Mouse (Mus musculus): ENCODE results near the gene Pawr. TPM values are rescaled to one million over a fixed set of nuclear protein-coding genes. Genes with fewer than 3 reads are reported as not detected.

The Pawr gene
- polyA plus RNA-seq, 1 experiment from 2014 or later = 12.8 TPM

DNA sequence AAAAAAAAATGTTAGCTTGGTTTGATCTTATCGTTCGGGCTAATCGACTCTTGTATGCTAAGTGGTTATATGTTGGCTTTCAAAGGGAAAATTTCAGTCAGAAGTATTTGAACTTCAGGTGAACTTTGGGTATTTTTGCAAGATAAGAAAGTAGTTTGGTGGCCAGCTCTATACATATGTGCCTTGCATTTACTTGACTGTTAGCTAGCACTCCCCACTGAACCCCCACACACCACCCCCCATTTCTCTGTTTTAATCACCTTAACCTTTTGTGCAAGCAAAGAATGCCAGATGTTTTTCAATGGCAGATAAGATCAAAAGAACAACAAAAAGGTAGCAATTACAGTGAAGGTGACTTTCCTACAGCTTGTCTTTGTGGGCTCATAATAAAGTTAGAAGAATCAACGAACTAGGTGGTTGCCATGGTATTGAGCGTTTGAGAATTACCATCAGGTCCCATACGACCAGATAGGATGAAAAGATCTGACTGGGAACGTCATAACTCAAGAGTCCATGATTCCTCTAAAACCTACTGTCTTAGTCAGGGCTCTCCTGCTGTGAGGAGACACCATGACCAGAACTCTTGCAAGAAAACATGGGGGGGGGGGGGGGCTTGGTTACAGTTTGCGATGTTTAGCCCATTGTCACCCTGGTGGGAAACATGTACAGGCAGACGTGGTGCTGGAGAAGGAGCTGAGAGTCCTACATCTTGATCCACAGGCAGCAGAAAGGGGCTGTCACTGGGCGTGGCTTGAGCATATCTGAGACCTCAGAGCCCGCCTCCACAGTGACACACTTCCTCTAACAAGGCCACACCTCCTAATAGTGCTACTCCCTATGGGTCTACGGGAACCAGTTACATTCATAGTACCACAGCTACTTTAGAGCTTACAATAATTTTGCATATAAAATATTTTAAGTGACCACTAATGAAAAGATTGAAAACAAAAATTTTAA is 75.2 kb downstream of the Pawr start:
- Histone ChIP-seq H3K9me3 (ENCODE audit: control insufficient read depth, low read length) (no peaks in the 10 kb centered on the region), H3K4me3 (ENCODE audit: low read depth, low read length) (no peak overlapping the region), H3K9ac (ENCODE audit: low read depth, low read length) (no peak overlapping the region), H3K4me1 (replicated peaks; ENCODE audit: control insufficient read depth, insufficient read depth, low read length) (no peaks in the 10 kb centered on the region), H3K4me2 (no peak overlapping the region), H3K36me3 (ENCODE audit: control insufficient read depth, insufficient read depth, low read length) (peaks cover 2% of the 10 kb centered on the region; the same call in 1 of the 2 replicates), H3K27ac (ENCODE audit: low read depth, low read length) (no peak overlapping the region), H3K27me3 (replicated peaks; ENCODE audit: control insufficient read depth, insufficient read depth, low read length) (no peaks in the 10 kb centered on the region)
- 75% methylated on average over 12 of the region's 12 CpGs for WGBS
- peak; percentile 67 for ATAC-seq (replicated peaks; ENCODE audit: low FRiP score)
- no peak for DNase-seq (ENCODE audit: low spot score)

DNA sequence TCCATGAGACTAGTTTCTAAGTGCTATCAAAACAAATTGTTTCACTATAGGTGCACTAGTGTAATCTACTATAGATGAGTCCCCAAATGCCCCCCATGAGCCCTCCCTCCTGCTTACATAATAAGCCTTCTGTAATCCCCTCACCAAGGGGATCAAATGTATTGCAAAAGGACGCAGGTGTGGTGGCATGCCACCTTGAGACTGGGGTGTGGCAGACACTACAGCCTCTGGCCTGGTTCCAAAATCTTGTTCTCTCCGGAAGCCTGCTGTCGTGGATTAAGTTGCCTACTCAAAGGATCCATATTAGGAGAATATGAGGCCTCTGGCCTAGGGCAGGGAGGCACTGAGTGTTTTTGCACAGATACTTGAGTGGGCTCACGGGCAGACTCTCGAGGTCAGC is 76.1 kb downstream of the Pawr start:
- Histone ChIP-seq H3K4me1 (replicated peaks; ENCODE audit: control insufficient read depth, insufficient read depth, low read length) (no peaks in the 10 kb centered on the region), H3K27ac (ENCODE audit: low read depth, low read length) (peak overlapping the region; percentile 45), H3K27me3 (replicated peaks; ENCODE audit: control insufficient read depth, insufficient read depth, low read length) (no peaks in the 10 kb centered on the region), H3K36me3 (ENCODE audit: control insufficient read depth, insufficient read depth, low read length) (peaks cover 2% of the 10 kb centered on the region; the same call in 1 of the 2 replicates), H3K4me2 (no peak overlapping the region), H3K9ac (ENCODE audit: low read depth, low read length) (no peak overlapping the region), H3K4me3 (ENCODE audit: low read depth, low read length) (no peak overlapping the region), H3K9me3 (ENCODE audit: control insufficient read depth, low read length) (no peaks in the 10 kb centered on the region)
- 69% methylated on average over 5 of the region's 5 CpGs for WGBS
- ATAC-seq (replicated peaks; ENCODE audit: low FRiP score) = no peak
- no peak for DNase-seq (ENCODE audit: low spot score)

DNA sequence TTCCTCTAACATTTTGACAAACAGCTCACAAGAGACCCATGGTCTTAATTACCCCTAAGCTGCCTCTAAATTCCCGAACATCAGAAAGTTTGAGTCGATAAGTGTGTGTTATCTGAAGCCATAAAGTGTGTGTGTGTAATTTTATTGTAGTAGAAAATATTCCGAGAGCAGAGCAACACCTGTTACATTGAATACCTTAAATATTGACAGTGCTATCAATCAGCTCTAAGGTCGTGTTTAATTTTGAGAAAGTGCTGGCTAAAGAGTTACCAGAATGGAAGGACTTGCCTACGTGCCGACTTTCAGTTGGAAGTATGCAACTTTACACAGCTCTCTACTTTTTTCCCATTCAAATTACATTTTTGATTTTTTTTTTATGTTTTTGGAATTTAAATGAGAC is 76.5 kb downstream of the Pawr start:
- DNase-seq (ENCODE audit: low spot score) (no peak), ATAC-seq (replicated peaks; ENCODE audit: low FRiP score) (no peak)
- Histone ChIP-seq H3K4me2 (no peak overlapping the region), H3K27me3 (replicated peaks; ENCODE audit: control insufficient read depth, insufficient read depth, low read length) (no peaks in the 10 kb centered on the region), H3K9ac (ENCODE audit: low read depth, low read length) (no peak overlapping the region), H3K4me1 (replicated peaks; ENCODE audit: control insufficient read depth, insufficient read depth, low read length) (no peaks in the 10 kb centered on the region), H3K27ac (ENCODE audit: low read depth, low read length) (peak overlapping the region; percentile 45; the same call in 1 of the 2 replicates), H3K9me3 (ENCODE audit: control insufficient read depth, low read length) (no peaks in the 10 kb centered on the region), H3K4me3 (ENCODE audit: low read depth, low read length) (no peak overlapping the region), H3K36me3 (ENCODE audit: control insufficient read depth, insufficient read depth, low read length) (peaks cover 2% of the 10 kb centered on the region; the same call in 1 of the 2 replicates)
- WGBS = 75% methylated on average over 6 of the region's 6 CpGs

DNA sequence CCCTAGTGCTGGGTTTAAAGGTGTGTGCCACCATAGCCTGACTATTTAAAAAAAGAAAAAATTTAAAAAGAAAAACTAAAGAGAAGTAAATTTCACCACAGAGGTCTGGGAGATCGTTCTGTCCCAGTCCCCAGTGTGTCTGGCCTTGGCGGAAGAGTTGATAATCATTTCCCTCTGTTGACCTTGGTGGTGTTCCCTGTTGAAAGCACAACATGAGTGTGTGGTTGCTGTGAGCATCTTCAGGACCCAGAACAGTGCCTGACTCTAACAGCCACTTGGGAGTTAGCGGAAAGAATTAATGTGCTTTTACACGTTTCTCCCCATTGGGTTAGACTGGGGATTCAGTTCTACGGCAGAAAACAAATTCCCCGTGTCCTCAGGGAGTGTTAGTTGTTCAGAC is 77.1 kb downstream of the Pawr start:
- Histone ChIP-seq H3K9me3 (ENCODE audit: control insufficient read depth, low read length) (no peaks in the 10 kb centered on the region), H3K4me1 (replicated peaks; ENCODE audit: control insufficient read depth, insufficient read depth, low read length) (no peaks in the 10 kb centered on the region), H3K27me3 (replicated peaks; ENCODE audit: control insufficient read depth, insufficient read depth, low read length) (no peaks in the 10 kb centered on the region), H3K4me3 (ENCODE audit: low read depth, low read length) (no peak overlapping the region), H3K9ac (ENCODE audit: low read depth, low read length) (no peak overlapping the region), H3K36me3 (ENCODE audit: control insufficient read depth, insufficient read depth, low read length) (peaks cover 2% of the 10 kb centered on the region; the same call in 1 of the 2 replicates), H3K4me2 (no peak overlapping the region), H3K27ac (ENCODE audit: low read depth, low read length) (no peak overlapping the region; the same call in 1 of the 2 replicates)
- WGBS = 80% methylated on average over 6 of the region's 6 CpGs
- DNase-seq (ENCODE audit: low spot score) = no peak
- ATAC-seq (replicated peaks; ENCODE audit: low FRiP score) = no peak

DNA sequence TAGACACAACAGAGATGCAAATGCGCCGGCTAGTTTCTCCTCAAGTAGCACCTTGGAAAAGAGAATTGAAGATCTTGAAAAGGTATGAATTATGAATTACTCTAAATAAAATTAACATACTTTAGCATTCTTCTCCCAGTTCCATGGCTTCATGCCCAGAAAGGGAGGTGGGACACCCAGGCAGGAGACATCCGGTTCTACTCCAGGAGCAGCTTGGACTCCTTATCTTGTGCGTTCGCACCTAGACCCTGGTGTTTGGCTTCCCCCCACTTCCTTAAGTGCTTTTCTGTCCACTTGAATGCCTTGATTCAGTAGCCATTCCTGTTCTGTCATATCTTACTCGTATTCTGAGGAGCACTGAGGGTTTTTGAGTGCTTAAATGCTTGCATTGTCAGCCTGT is 77.6 kb downstream of the Pawr start:
- H3K4me1 ChIP-seq (replicated peaks; ENCODE audit: control insufficient read depth, insufficient read depth, low read length) = no peaks in the 10 kb centered on the region
- no peak overlapping the region for H3K9ac ChIP-seq (ENCODE audit: low read depth, low read length)
- DNase-seq (ENCODE audit: low spot score) (no peak), ATAC-seq (replicated peaks; ENCODE audit: low FRiP score) (no peak)
- H3K27ac ChIP-seq (ENCODE audit: low read depth, low read length) = no peak overlapping the region
- H3K4me2 ChIP-seq = no peak overlapping the region
- 83% methylated on average over 6 of the region's 6 CpGs for WGBS
- H3K9me3 ChIP-seq (ENCODE audit: control insufficient read depth, low read length) = no peaks in the 10 kb centered on the region
- no peak overlapping the region for H3K4me3 ChIP-seq (ENCODE audit: low read depth, low read length)
- H3K27me3 ChIP-seq (replicated peaks; ENCODE audit: control insufficient read depth, insufficient read depth, low read length) = no peaks in the 10 kb centered on the region
- H3K36me3 ChIP-seq (ENCODE audit: control insufficient read depth, insufficient read depth, low read length) = peaks cover 2% of the 10 kb centered on the region; the same call in 1 of the 2 replicates

DNA sequence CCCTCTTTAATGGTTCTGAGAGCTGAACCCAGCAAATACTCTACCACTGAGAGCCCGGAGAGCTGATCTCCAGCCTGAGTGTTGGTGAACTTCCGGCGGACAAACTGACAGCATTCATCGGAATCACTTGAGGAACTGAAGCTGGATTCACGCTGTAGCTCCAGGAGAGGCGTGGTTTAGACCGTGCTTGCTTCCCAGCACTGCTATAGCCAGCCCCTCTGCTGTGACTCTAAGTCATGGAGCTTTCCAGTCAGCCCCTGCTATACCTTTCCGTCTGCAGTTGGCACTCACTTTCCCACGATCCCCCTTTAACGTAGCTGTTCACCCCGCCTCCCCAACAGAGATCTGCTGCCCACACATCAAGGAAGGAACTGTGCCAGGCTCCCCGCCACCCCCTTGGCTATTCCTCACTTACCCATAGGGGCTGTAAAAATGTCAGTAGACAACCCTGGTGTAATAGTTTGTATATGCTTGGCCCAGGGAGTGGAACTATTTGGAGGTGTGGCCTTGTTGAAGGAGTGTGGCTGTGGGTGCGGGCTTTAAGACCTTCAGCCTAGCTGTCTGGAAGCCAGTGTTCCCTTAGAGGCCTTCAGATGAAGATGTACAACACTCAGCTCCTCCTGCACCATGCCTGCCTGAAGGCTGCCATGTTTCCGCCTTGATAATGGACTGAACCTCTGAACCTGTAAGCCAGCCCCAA is 83.2 kb downstream of the Pawr start:
- H3K27me3 ChIP-seq (replicated peaks; ENCODE audit: control insufficient read depth, insufficient read depth, low read length) = no peaks in the 10 kb centered on the region
- WGBS = 92% methylated on average over 14 of the region's 14 CpGs
- no peak for DNase-seq (ENCODE audit: low spot score)
- H3K36me3 ChIP-seq (ENCODE audit: control insufficient read depth, insufficient read depth, low read length) = peaks cover 7% of the 10 kb centered on the region
- H3K27ac ChIP-seq (ENCODE audit: low read depth, low read length) = no peak overlapping the region
- no peaks in the 10 kb centered on the region for H3K4me1 ChIP-seq (replicated peaks; ENCODE audit: control insufficient read depth, insufficient read depth, low read length)
- no peak for ATAC-seq (replicated peaks; ENCODE audit: low FRiP score)
- H3K4me3 ChIP-seq (ENCODE audit: low read depth, low read length) = no peak overlapping the region
- H3K9ac ChIP-seq (ENCODE audit: low read depth, low read length) = no peak overlapping the region
- no peaks in the 10 kb centered on the region for H3K9me3 ChIP-seq (ENCODE audit: control insufficient read depth, low read length)
- no peak overlapping the region for H3K4me2 ChIP-seq

DNA sequence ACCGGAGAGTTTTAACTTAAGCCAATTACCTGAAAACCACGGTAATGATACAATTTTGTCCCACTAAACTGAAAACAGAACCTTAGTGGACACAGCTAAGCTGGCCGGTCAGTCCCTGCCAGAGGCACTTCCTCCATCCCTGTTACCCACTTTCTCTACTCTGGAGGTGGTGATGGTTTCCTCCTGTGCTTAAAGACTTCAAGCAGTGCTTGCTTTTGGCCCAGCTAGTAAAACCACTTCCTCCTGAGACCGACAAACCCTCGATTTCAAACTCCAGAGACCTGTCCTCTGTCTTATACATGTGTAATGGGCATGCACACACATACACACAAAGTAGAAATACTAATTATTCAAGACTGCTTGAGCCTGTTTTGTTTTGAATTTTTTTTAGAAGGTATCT is 85.5 kb downstream of the Pawr start:
- ATAC-seq (replicated peaks; ENCODE audit: low FRiP score) = no peak
- Histone ChIP-seq H3K4me2 (no peak overlapping the region), H3K9ac (ENCODE audit: low read depth, low read length) (no peak overlapping the region), H3K4me3 (ENCODE audit: low read depth, low read length) (no peak overlapping the region), H3K27ac (ENCODE audit: low read depth, low read length) (no peak overlapping the region), H3K4me1 (replicated peaks; ENCODE audit: control insufficient read depth, insufficient read depth, low read length) (no peaks in the 10 kb centered on the region), H3K9me3 (ENCODE audit: control insufficient read depth, low read length) (no peaks in the 10 kb centered on the region), H3K27me3 (replicated peaks; ENCODE audit: control insufficient read depth, insufficient read depth, low read length) (no peaks in the 10 kb centered on the region), H3K36me3 (ENCODE audit: control insufficient read depth, insufficient read depth, low read length) (peaks cover 5% of the 10 kb centered on the region)
- DNase-seq (ENCODE audit: low spot score) = no peak
- WGBS = 54% methylated on average over 5 of the region's 5 CpGs

DNA sequence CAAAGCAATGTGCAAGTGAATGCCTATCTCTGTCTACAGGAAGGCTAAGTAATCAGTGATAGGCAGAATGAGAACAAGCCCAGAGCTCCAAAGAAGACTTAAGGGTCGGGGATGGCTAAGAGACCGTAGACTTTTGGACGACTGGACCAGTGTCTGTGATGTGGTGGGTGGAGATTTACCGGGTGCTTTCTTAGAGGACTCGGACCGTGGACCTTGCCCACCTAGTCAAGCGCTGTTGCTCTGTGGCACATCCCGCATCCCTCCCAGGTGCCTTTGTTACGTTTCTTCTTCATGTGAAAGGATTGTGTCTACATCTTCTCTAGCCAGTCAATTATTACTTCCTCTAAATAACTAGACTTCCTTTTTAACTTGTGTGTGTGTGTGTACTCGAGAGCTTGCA is 98.6 kb downstream of the Pawr start:
- ATAC-seq (replicated peaks; ENCODE audit: low FRiP score) (no peak), DNase-seq (ENCODE audit: low spot score) (no peak)
- H3K4me3 ChIP-seq (ENCODE audit: low read depth, low read length) = no peak overlapping the region
- 86% methylated on average over 10 of the region's 10 CpGs for WGBS
- H3K36me3 ChIP-seq (ENCODE audit: control insufficient read depth, insufficient read depth, low read length) = no peaks in the 10 kb centered on the region
- no peak overlapping the region for H3K9ac ChIP-seq (ENCODE audit: low read depth, low read length)
- no peak overlapping the region for H3K4me2 ChIP-seq
- no peaks in the 10 kb centered on the region for H3K9me3 ChIP-seq (ENCODE audit: control insufficient read depth, low read length)
- H3K27ac ChIP-seq (ENCODE audit: low read depth, low read length) = no peak overlapping the region
- no peaks in the 10 kb centered on the region for H3K27me3 ChIP-seq (replicated peaks; ENCODE audit: control insufficient read depth, insufficient read depth, low read length)
- peaks cover 5% of the 10 kb centered on the region; the same call in 1 of the 2 replicates for H3K4me1 ChIP-seq (replicated peaks; ENCODE audit: control insufficient read depth, insufficient read depth, low read length)

All from liver, embryonic 11.5 days (tissue).